Mouse (Mus musculus) lung, postnatal 0 days (tissue): ENCODE measurements around the gene Tmem115.

Experiments used
- CTCF ChIP-seq: IDR thresholded peaks from 2 replicates; pipeline ENCODE4 v1.5.1; 2016; ENCODE audit warnings: antibody characterized with exemption, mild to moderate bottlenecking
- EP300 ChIP-seq: IDR thresholded peaks from 2 replicates; pipeline ENCODE4 v1.6.1; 2016; ENCODE audit warnings: antibody characterized with exemption, mild to moderate bottlenecking, control low read depth

DNA sequence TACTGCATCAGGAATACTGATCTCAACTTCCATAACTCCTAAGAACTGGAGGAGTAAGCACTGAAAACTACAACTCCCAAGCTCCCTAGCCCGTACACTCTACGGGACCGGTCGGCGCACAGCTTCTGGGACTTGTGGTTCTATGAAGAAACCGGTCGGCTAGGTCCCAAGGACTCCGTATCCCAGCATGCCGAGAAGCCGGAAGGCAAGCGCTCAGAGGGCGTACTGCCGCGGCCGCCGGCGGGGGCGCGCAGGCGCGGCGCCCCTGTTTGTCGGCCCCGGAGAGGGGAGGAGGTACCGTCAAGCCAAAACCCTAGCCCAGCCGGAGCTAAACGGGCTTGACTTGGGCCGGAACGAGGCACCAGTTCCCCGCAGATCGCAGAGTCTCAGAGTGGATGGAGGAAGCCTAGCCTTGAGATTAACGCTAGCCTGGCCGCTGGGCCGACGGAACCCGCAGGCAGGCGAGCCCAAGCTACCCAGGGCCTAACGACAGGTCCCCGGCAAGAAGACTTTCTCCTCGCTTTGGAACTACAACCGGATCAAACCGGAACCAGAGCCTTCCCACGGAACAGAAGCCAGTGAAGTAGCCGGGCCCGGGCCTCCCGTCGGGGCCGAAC is at the start of gene Tmem115:
- peak; percentile 43 for TF ChIP-seq CTCF
- TF ChIP-seq EP300 = no peak
